Mouse (Mus musculus): ENCODE data around the gene D3Ertd254e. TPM values are rescaled to one million over a fixed set of nuclear protein-coding genes. Genes with fewer than 3 reads are reported as not detected.
A peak's percentile ranks its signal among the peaks of the same experiment; 100 is the strongest.

Gene D3Ertd254e
- polyA plus RNA-seq, 1 experiment from 2014 or later, result 21.3 TPM

GRCm38 (mm10) chr3:36150537-36150933 lies 282 bp upstream of the D3Ertd254e start:
- Histone ChIP-seq H3K36me3 (ENCODE audit: control insufficient read depth, insufficient read depth, low read length) (no peaks in the 10 kb centered on the region), H3K27me3 (ENCODE audit: control insufficient read depth, insufficient read depth, low read length) (no peaks in the 10 kb centered on the region), H3K27ac (replicated peaks; ENCODE audit: low read depth, low read length) (no peak overlapping the region), H3K4me2 (ENCODE audit: low read length) (peak overlapping the region; percentile 62), H3K4me1 (ENCODE audit: control insufficient read depth, insufficient read depth, low read length) (peaks cover 20% of the 10 kb centered on the region), H3K9ac (replicated peaks; ENCODE audit: low read length) (no peak overlapping the region), H3K9me3 (ENCODE audit: control insufficient read depth, low read length) (no peaks in the 10 kb centered on the region), H3K4me3 (replicated peaks; ENCODE audit: low read depth, low read length) (peak overlapping the region; percentile 96)
- ATAC-seq (ENCODE audit: low FRiP score, low TSS enrichment), result no peak
- DNase-seq, result no peak
- WGBS, result 10% methylated on average over 1 of the region's 1 CpGs

GRCm38 (mm10) chr3:36155268-36155667 lies 4.5 kb downstream of the D3Ertd254e start:
- Histone ChIP-seq H3K9ac (replicated peaks; ENCODE audit: low read length) (no peak overlapping the region), H3K9me3 (ENCODE audit: control insufficient read depth, low read length) (no peaks in the 10 kb centered on the region), H3K4me1 (ENCODE audit: control insufficient read depth, insufficient read depth, low read length) (peaks cover 20% of the 10 kb centered on the region), H3K4me3 (replicated peaks; ENCODE audit: low read depth, low read length) (no peak overlapping the region), H3K4me2 (ENCODE audit: low read length) (no peak overlapping the region), H3K36me3 (ENCODE audit: control insufficient read depth, insufficient read depth, low read length) (peaks cover 8% of the 10 kb centered on the region; the same call in 1 of the 2 replicates), H3K27me3 (ENCODE audit: control insufficient read depth, insufficient read depth, low read length) (no peaks in the 10 kb centered on the region), H3K27ac (replicated peaks; ENCODE audit: low read depth, low read length) (no peak overlapping the region)
- peak; percentile 37 for DNase-seq
- ATAC-seq (ENCODE audit: low FRiP score, low TSS enrichment), result no peak
- 17% methylated on average over 5 of the region's 5 CpGs for WGBS

DNA sequence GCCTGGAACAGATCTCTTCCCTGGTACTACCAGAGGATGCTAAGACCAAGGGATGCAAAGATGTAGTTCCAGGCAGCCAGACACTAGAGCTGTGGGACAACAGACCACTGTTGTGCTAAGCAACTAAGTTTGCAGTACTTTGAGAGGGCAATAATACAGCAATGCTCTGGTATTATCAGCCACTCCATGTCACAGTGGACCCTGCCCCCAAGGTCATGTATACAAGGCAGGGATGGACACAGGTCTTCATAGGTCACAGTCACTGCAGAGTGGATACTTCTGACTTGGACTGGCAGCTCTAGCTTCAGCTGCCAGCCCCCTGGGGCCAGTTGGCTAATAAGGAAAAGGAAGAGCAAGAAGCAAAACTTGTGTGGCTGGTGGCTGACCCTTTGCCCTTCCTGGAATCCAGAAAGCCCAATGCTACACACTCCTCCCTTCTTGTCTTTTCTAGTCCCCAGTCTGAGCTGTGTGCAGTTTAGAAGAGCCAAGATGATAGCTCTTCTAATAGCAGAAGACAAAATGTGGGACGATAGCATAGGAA lies 19.9 kb downstream of the D3Ertd254e start:
- H3K4me1 ChIP-seq (ENCODE audit: control insufficient read depth, insufficient read depth, low read length), result no peaks in the 10 kb centered on the region
- DNase-seq, result no peak
- H3K4me2 ChIP-seq (ENCODE audit: low read length), result no peak overlapping the region
- no peak overlapping the region for H3K9ac ChIP-seq (replicated peaks; ENCODE audit: low read length)
- no peak overlapping the region for H3K27ac ChIP-seq (replicated peaks; ENCODE audit: low read depth, low read length)
- WGBS, result 92% methylated on average over 1 of the region's 1 CpGs
- no peaks in the 10 kb centered on the region for H3K27me3 ChIP-seq (ENCODE audit: control insufficient read depth, insufficient read depth, low read length)
- H3K9me3 ChIP-seq (ENCODE audit: control insufficient read depth, low read length), result no peaks in the 10 kb centered on the region
- H3K36me3 ChIP-seq (ENCODE audit: control insufficient read depth, insufficient read depth, low read length), result peaks cover 29% of the 10 kb centered on the region
- no peak for ATAC-seq (ENCODE audit: low FRiP score, low TSS enrichment)
- H3K4me3 ChIP-seq (replicated peaks; ENCODE audit: low read depth, low read length), result no peak overlapping the region

DNA sequence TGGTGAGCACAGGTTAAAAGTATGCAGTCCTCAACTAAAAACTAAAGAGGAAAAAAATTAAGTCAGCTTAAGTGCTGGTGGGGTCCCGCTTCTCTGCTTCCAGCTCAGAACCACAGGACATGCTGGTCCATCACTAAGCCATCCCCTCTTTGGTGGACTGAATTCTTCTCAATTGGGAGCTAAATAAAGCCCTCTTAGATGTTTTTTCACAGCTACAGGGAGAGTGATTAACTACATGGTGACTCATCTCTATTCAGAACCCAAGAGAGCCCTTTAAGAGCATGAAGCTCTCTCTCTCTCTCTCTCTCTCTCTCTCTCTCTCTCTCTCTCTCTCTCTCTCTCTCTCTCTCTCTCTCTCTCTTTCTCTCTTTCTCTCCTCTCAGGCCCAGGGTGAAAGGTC lies 20.5 kb downstream of the D3Ertd254e start:
- peaks cover 23% of the 10 kb centered on the region for H3K36me3 ChIP-seq (ENCODE audit: control insufficient read depth, insufficient read depth, low read length)
- ATAC-seq (ENCODE audit: low FRiP score, low TSS enrichment) (no peak), DNase-seq (no peak)
- WGBS, result 100% methylated on average over 1 of the region's 1 CpGs
- H3K4me1 ChIP-seq (ENCODE audit: control insufficient read depth, insufficient read depth, low read length), result no peaks in the 10 kb centered on the region
- no peak overlapping the region for H3K9ac ChIP-seq (replicated peaks; ENCODE audit: low read length)
- no peaks in the 10 kb centered on the region for H3K9me3 ChIP-seq (ENCODE audit: control insufficient read depth, low read length)
- H3K27ac ChIP-seq (replicated peaks; ENCODE audit: low read depth, low read length), result no peak overlapping the region
- H3K4me3 ChIP-seq (replicated peaks; ENCODE audit: low read depth, low read length), result no peak overlapping the region
- H3K4me2 ChIP-seq (ENCODE audit: low read length), result no peak overlapping the region
- no peaks in the 10 kb centered on the region for H3K27me3 ChIP-seq (ENCODE audit: control insufficient read depth, insufficient read depth, low read length)

DNA sequence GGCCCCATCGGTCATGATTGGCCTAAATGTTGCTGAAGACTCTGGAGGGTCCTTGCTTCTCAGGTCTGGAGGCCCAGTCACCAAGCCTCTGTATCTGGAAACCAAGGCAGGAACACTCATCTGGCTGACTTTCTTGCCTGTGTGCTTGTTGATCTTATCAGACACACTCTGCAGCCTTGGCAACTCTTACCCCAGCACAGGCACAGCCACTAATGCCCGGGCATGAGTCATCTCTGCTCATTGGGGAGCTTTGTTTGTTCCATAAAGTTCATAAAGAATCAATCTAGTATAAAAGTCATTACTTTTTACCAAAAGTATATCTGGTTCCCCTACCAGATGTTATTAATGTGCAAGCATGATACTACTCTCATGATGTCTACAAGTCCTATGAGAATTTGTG lies 22.9 kb downstream of the D3Ertd254e start:
- DNase-seq (no peak), ATAC-seq (ENCODE audit: low FRiP score, low TSS enrichment) (no peak)
- H3K9ac ChIP-seq (replicated peaks; ENCODE audit: low read length), result no peak overlapping the region
- H3K27me3 ChIP-seq (ENCODE audit: control insufficient read depth, insufficient read depth, low read length), result no peaks in the 10 kb centered on the region
- 100% methylated on average over 2 of the region's 2 CpGs for WGBS
- no peak overlapping the region for H3K4me3 ChIP-seq (replicated peaks; ENCODE audit: low read depth, low read length)
- H3K4me1 ChIP-seq (ENCODE audit: control insufficient read depth, insufficient read depth, low read length), result no peaks in the 10 kb centered on the region
- H3K4me2 ChIP-seq (ENCODE audit: low read length), result no peak overlapping the region
- H3K27ac ChIP-seq (replicated peaks; ENCODE audit: low read depth, low read length), result no peak overlapping the region
- H3K9me3 ChIP-seq (ENCODE audit: control insufficient read depth, low read length), result no peaks in the 10 kb centered on the region
- 0 out of 2 replicates have a peak, but pooled peaks cover 3% of the 10 kb centered on the region for H3K36me3 ChIP-seq (ENCODE audit: control insufficient read depth, insufficient read depth, low read length)

- DNase-seq, result peak; percentile 86
- H3K27ac ChIP-seq (replicated peaks; ENCODE audit: low read depth, low read length), result no peak overlapping the region
- 8% methylated on average over 4 of the region's 4 CpGs for WGBS
- H3K36me3 ChIP-seq (ENCODE audit: control insufficient read depth, insufficient read depth, low read length), result no peaks in the 10 kb centered on the region
- no peak overlapping the region for H3K9ac ChIP-seq (replicated peaks; ENCODE audit: low read length)
- no peak overlapping the region for H3K4me2 ChIP-seq (ENCODE audit: low read length)
- no peak for ATAC-seq (ENCODE audit: low FRiP score, low TSS enrichment)
- H3K9me3 ChIP-seq (ENCODE audit: control insufficient read depth, low read length), result no peaks in the 10 kb centered on the region
- no peaks in the 10 kb centered on the region for H3K4me1 ChIP-seq (ENCODE audit: control insufficient read depth, insufficient read depth, low read length)
- no peaks in the 10 kb centered on the region for H3K27me3 ChIP-seq (ENCODE audit: control insufficient read depth, insufficient read depth, low read length)
- no peak overlapping the region for H3K4me3 ChIP-seq (replicated peaks; ENCODE audit: low read depth, low read length)
These were observed 30.7 kb downstream of the D3Ertd254e start for GRCm38 (mm10) chr3:36181519-36181918.

DNA sequence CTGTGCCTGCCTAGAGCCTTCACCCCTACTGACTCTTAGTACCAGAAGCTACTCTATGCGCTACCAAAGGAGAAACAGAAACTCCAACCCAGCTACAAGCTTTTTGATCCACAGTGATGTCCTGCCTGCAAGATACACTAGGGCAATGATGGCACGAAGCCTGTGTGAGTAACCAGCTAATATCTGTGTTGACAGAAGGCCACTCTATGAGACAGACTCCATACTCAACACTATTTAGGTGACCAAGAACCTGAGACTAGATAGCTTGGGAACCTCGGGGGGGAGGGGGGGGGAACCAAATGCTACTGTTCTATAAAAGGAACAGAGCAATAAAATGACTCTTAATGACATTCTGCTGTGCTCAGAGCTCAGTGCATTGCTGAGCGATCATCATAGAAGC lies 35.7 kb downstream of the D3Ertd254e start:
- Histone ChIP-seq H3K4me3 (replicated peaks; ENCODE audit: low read depth, low read length) (no peak overlapping the region), H3K9me3 (ENCODE audit: control insufficient read depth, low read length) (no peaks in the 10 kb centered on the region), H3K27me3 (ENCODE audit: control insufficient read depth, insufficient read depth, low read length) (no peaks in the 10 kb centered on the region), H3K9ac (replicated peaks; ENCODE audit: low read length) (no peak overlapping the region), H3K4me2 (ENCODE audit: low read length) (no peak overlapping the region), H3K4me1 (ENCODE audit: control insufficient read depth, insufficient read depth, low read length) (no peaks in the 10 kb centered on the region), H3K27ac (replicated peaks; ENCODE audit: low read depth, low read length) (no peak overlapping the region), H3K36me3 (ENCODE audit: control insufficient read depth, insufficient read depth, low read length) (no peaks in the 10 kb centered on the region)
- no peak for ATAC-seq (ENCODE audit: low FRiP score, low TSS enrichment)
- 93% methylated on average over 4 of the region's 4 CpGs for WGBS
- DNase-seq, result no peak

GRCm38 (mm10) chr3:36189243-36189642 lies 38.4 kb downstream of the D3Ertd254e start:
- DNase-seq (no peak), ATAC-seq (ENCODE audit: low FRiP score, low TSS enrichment) (no peak)
- WGBS, result 91% methylated on average over 8 of the region's 8 CpGs
- Histone ChIP-seq H3K4me2 (ENCODE audit: low read length) (no peak overlapping the region), H3K4me3 (replicated peaks; ENCODE audit: low read depth, low read length) (no peak overlapping the region), H3K27ac (replicated peaks; ENCODE audit: low read depth, low read length) (no peak overlapping the region), H3K4me1 (ENCODE audit: control insufficient read depth, insufficient read depth, low read length) (no peaks in the 10 kb centered on the region), H3K36me3 (ENCODE audit: control insufficient read depth, insufficient read depth, low read length) (no peaks in the 10 kb centered on the region), H3K27me3 (ENCODE audit: control insufficient read depth, insufficient read depth, low read length) (no peaks in the 10 kb centered on the region), H3K9me3 (ENCODE audit: control insufficient read depth, low read length) (no peaks in the 10 kb centered on the region), H3K9ac (replicated peaks; ENCODE audit: low read length) (no peak overlapping the region)

DNA sequence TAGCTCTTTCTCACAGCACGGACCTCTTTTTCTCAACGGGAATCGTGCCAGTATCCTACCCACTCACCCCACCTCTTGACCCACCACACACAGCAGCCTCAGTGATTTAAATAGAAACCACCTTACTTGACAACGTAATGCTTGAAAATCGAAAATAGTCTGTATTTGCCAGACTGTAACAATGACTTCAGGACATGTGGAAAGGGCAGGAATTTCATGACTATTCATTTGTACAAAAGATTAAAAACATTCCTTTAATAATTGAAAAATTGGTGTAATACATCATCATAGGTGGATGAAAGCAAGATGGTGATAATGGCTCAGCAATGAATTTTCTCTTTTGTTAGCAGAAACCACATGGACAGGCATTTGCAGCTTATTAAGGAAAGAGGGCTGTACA lies 50.3 kb downstream of the D3Ertd254e start:
- H3K27ac ChIP-seq (replicated peaks; ENCODE audit: low read depth, low read length), result no peak overlapping the region
- DNase-seq, result no peak
- H3K9me3 ChIP-seq (ENCODE audit: control insufficient read depth, low read length), result no peaks in the 10 kb centered on the region
- H3K9ac ChIP-seq (replicated peaks; ENCODE audit: low read length), result no peak overlapping the region
- 71% methylated on average over 5 of the region's 5 CpGs for WGBS
- no peak overlapping the region for H3K4me2 ChIP-seq (ENCODE audit: low read length)
- no peaks in the 10 kb centered on the region for H3K36me3 ChIP-seq (ENCODE audit: control insufficient read depth, insufficient read depth, low read length)
- no peak overlapping the region for H3K4me3 ChIP-seq (replicated peaks; ENCODE audit: low read depth, low read length)
- no peak for ATAC-seq (ENCODE audit: low FRiP score, low TSS enrichment)
- no peaks in the 10 kb centered on the region for H3K4me1 ChIP-seq (ENCODE audit: control insufficient read depth, insufficient read depth, low read length)
- no peaks in the 10 kb centered on the region for H3K27me3 ChIP-seq (ENCODE audit: control insufficient read depth, insufficient read depth, low read length)

All from midbrain, embryonic 14.5 days (tissue).